Mouse (Mus musculus) CH12.LX (cell line): ENCODE data around the gene Arfgap3.

ENCODE experiments used
- CTCF ChIP-seq, 2 experiments: IDR thresholded peaks in 1 of 2; conservative IDR thresholded peaks in 1 of 2; 2 replicates each; pipeline ENCODE4 v1.5.1; 2011 to 2012; ENCODE audit warnings: low read depth in 2 of 2, low read length in 2 of 2, improper control_type of control experiment in 1 of 2, inconsistent platforms in 1 of 2, mild to moderate bottlenecking in 1 of 2, moderate library complexity in 1 of 2
- E2F4 ChIP-seq: IDR thresholded peaks from 2 replicates; pipeline ENCODE4 v1.6.1; 2011; ENCODE audit warnings: low read depth, low read length, improper control_type of control experiment; ENCODE audit not compliant: insufficient replicate concordance
- ELF1 ChIP-seq: IDR thresholded peaks from 2 replicates; pipeline ENCODE4 v1.6.1; 2014; ENCODE audit warnings: low read depth, mild to moderate bottlenecking, inconsistent platforms, low read length, improper control_type of control experiment
- EP300 ChIP-seq: IDR thresholded peaks from 2 replicates; pipeline ENCODE4 v1.6.1; 2011; ENCODE audit warnings: low read length, improper control_type of control experiment
- ETS1 ChIP-seq: conservative IDR thresholded peaks from 2 replicates; pipeline ENCODE4 v1.6.1; 2012; ENCODE audit warnings: low read depth, mild to moderate bottlenecking, inconsistent platforms, low read length, improper control_type of control experiment, moderate library complexity
- HCFC1 ChIP-seq: IDR thresholded peaks from 2 replicates; pipeline ENCODE4 v1.6.1; 2012; ENCODE audit warnings: low read depth, mild to moderate bottlenecking, inconsistent platforms, low read length, improper control_type of control experiment
- JUND ChIP-seq: conservative IDR thresholded peaks from 2 replicates; pipeline ENCODE4 v1.6.1; 2011; ENCODE audit warnings: low read depth, low read length, improper control_type of control experiment
- MAFK ChIP-seq: IDR thresholded peaks from 2 replicates; pipeline ENCODE4 v1.6.1; 2011; ENCODE audit warnings: low read length, improper control_type of control experiment; ENCODE audit not compliant: insufficient replicate concordance
- POLR2A ChIP-seq: IDR thresholded peaks from 2 replicates; pipeline ENCODE4 v1.6.1; 2011; ENCODE audit warnings: low read depth, mild to moderate bottlenecking, improper control_type of control experiment, low read length
- TCF12 ChIP-seq: IDR thresholded peaks from 2 replicates; pipeline ENCODE4 v1.6.1; 2014; ENCODE audit warnings: low read depth, mild to moderate bottlenecking, inconsistent platforms, low read length, improper control_type of control experiment
- ZNF384 ChIP-seq: IDR thresholded peaks from 2 replicates; pipeline ENCODE4 v1.6.1; 2012; ENCODE audit warnings: low read depth, low read length, improper control_type of control experiment, inconsistent platforms

GRCm38 (mm10) chr15:83303656-83304484 lies 46.2 kb downstream of the Arfgap3 start:
- TF ChIP-seq ELF1 (no peak), CTCF (conservative IDR thresholded peaks at IDR 0.05 in 1 of 2, IDR thresholded peaks at IDR 0.05 in 1 of 2; ENCODE audit: low read depth in 2 of 2, low read length in 2 of 2) (no peak), POLR2A (no peak), EP300 (no peak), E2F4 (no peak), ETS1 (no peak), JUND (no peak), HCFC1 (no peak), ZNF384 (no peak), MAFK (no peak), TCF12 (no peak)
